Mouse (Mus musculus) embryonic fibroblast, embryonic 13.5 days (primary cell): ENCODE measurements around the gene Ube2j2. TPM values are rescaled to one million over a fixed set of nuclear protein-coding genes. Genes with fewer than 3 reads are reported as not detected.
A peak's percentile ranks its signal among the peaks of the same experiment; 100 is the strongest.

ENCODE experiments used
- H3K27ac ChIP-seq: 2 replicates; pipeline ENCODE4 v1.5.1; 2012; ENCODE audit warnings: low read length, control low read depth, inconsistent platforms; ENCODE audit not compliant: insufficient read depth
- H3K4me1 ChIP-seq: 2 replicates; pipeline ENCODE4 v1.6.1; 2011; ENCODE audit warnings: low read length; ENCODE audit not compliant: control insufficient read depth, insufficient read depth
- H3K4me3 ChIP-seq: 2 replicates; pipeline ENCODE4 v1.5.1; 2011; ENCODE audit warnings: mild to moderate bottlenecking, control low read depth, low read length; ENCODE audit not compliant: insufficient read depth
- CTCF ChIP-seq: IDR thresholded peaks from 2 replicates; pipeline ENCODE4 v1.5.1; 2011; ENCODE audit warnings: mild to moderate bottlenecking, control low read depth, low read length, moderate library complexity, borderline replicate concordance; ENCODE audit not compliant: insufficient read depth
- POLR2A ChIP-seq: IDR thresholded peaks from 2 replicates; pipeline ENCODE4 v1.6.1; 2011; ENCODE audit warnings: low read depth, mild to moderate bottlenecking, control low read depth, low read length, moderate library complexity
- polyA plus RNA-seq: library from polyadenylated mRNA; stranded (reverse); fragments of >200 nt; gene quantifications from 2 replicates; pipeline ENCODE4 v1.2.4, GENCODE M21; 2011; ENCODE audit warnings: low read depth; ENCODE audit not compliant: missing spikeins, insufficient read length

The Ube2j2 gene
- polyA plus RNA-seq, 1 experiment: 96.0 TPM

GRCm38 (mm10) chr4:155991211-155991907 lies 47.7 kb downstream of the Ube2j2 start:
- Histone ChIP-seq H3K27ac (no peak overlapping the region), H3K4me1 (peaks cover 3% of the 10 kb centered on the region; the same call in 1 of the 2 replicates), H3K4me3 (peak overlapping the region; percentile 50)
- 0 out of 2 replicates have a peak, but pooled peaks have one; percentile 1 for TF ChIP-seq POLR2A
- TF ChIP-seq CTCF: no peak

DNA sequence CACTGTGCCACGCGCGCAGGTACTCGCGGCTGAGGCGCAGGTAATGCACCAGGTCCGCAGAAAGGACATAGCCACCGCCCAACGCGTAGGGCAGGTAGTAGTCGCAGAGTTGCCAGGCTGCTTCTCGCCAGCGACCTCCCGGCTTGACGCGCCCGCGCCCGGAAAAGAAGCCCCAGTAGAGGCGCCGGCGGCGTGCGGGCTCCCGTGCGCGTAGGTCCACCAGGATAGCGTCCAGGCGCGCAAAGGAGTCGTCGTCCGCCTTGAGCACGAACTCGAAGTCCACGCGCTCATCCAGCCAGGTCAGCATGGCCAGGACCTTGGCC lies 48.2 kb downstream of the Ube2j2 start:
- TF ChIP-seq CTCF (no peak), POLR2A (no peak)
- Histone ChIP-seq H3K27ac (peak overlapping the region; percentile 85), H3K4me3 (peak overlapping the region; percentile 50), H3K4me1 (peaks cover 3% of the 10 kb centered on the region; the same call in 1 of the 2 replicates)

DNA sequence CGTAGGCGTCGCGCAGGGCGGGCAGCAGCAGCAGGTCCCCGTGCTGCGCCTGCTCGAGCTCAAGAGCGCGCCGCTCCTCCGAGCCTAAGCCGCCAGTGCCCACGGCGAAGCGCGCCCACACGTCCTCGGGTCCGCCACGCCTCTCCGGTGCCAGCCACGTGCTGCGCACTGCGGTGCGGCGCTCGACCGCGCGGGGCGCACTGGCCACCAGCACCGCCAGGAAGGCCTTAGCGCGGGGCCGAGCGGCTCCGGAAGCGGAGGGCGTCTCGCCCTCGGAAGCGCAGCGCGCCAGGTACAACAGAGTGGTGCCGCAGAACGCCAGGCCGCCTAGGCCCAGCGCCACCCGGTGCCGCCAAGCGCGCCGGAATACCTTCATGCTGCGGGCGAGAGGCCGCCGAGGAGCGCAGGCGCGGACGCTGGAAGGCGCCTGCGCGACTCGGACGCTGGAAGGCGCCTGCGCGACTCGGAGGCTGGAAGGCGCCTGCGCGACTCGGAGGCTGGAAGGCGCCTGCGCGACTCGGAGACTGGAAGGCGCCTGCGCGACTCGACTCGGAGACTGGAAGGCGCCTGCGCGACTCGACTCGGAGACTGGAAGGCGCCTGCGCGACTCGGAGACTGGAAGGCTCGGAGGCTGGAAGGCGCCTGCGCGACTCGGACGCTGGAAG lies 48.7 kb downstream of the Ube2j2 start, which contains the start of the genes B3galt6 and Sdf4:
B3galt6 (minus strand) TSS at position 409 of the 665 bp plus-strand sequence.
Sdf4 (plus strand) TSS at position 632 of the 665 bp plus-strand sequence.
- Histone ChIP-seq H3K27ac (peak within 1 kb of the TSS; percentile 93), H3K4me1 (peaks cover 3% of the 10 kb centered on the region; the same call in 1 of the 2 replicates), H3K4me3 (peak within 1 kb of the TSS; percentile 98)
- peak; percentile 50 for TF ChIP-seq CTCF
- TF ChIP-seq POLR2A: peak; percentile 65

- peak overlapping the region; percentile 98 for H3K4me3 ChIP-seq
- H3K4me1 ChIP-seq: peaks cover 3% of the 10 kb centered on the region; the same call in 1 of the 2 replicates
- TF ChIP-seq POLR2A: peak; percentile 59; the same call in 1 of the 2 replicates
- no peak for TF ChIP-seq CTCF
- peak overlapping the region; percentile 93 for H3K27ac ChIP-seq
Measured at GRCm38 (mm10) chr4:155992906-155993547, 49.4 kb downstream of the Ube2j2 start.

- H3K27ac ChIP-seq: peak overlapping the region; percentile 93
- peaks cover 3% of the 10 kb centered on the region; the same call in 1 of the 2 replicates for H3K4me1 ChIP-seq
- peak overlapping the region; percentile 98 for H3K4me3 ChIP-seq
- TF ChIP-seq CTCF (no peak), POLR2A (no peak)
Measured at GRCm38 (mm10) chr4:155993606-155994005, 50.0 kb downstream of the Ube2j2 start.

- H3K27ac ChIP-seq: no peak overlapping the region
- H3K4me1 ChIP-seq: no peaks in the 10 kb centered on the region
- TF ChIP-seq POLR2A (no peak), CTCF (no peak)
- no peak overlapping the region for H3K4me3 ChIP-seq
Measured at GRCm38 (mm10) chr4:156004109-156004508, 60.5 kb downstream of the Ube2j2 start.

GRCm38 (mm10) chr4:156008369-156008768 lies 64.7 kb downstream of the Ube2j2 start:
- TF ChIP-seq POLR2A (no peak), CTCF (no peak)
- Histone ChIP-seq H3K4me3 (no peak overlapping the region), H3K27ac (no peak overlapping the region), H3K4me1 (no peaks in the 10 kb centered on the region)

Other genes with a start within 250 kb of the Ube2j2 start
- 11.1 and 16.1 TPM in 2 replicates for gene Fndc10, start 249.5 kb upstream of the Ube2j2 start, polyA plus RNA-seq
- 101 and 104 TPM in 2 replicates for gene Ssu72, start 239.0 kb upstream of the Ube2j2 start, polyA plus RNA-seq
- 1.0 and 1.2 TPM in 2 replicates for gene Tmem240, start 209.0 kb upstream of the Ube2j2 start, polyA plus RNA-seq
- gene Atad3a, start 182.7 kb upstream of the Ube2j2 start, polyA plus RNA-seq: 48.8 and 55.2 TPM in 2 replicates
- 0.67 and 0.77 TPM in 2 replicates for gene Vwa1, start 169.1 kb upstream of the Ube2j2 start, polyA plus RNA-seq
- gene Tmem88b, start 158.0 kb upstream of the Ube2j2 start, polyA plus RNA-seq: 0.25 and 0.52 TPM in 2 replicates
- not detected in 2 replicates for gene Ankrd65, start 153.4 kb upstream of the Ube2j2 start, polyA plus RNA-seq
- 115 and 129 TPM in 2 replicates for gene Mrpl20, start 141.0 kb upstream of the Ube2j2 start, polyA plus RNA-seq
- gene Ccnl2, start 131.3 kb upstream of the Ube2j2 start, polyA plus RNA-seq: 74.3 and 91.9 TPM in 2 replicates
- gene Aurkaip1, start 112.6 kb upstream of the Ube2j2 start, polyA plus RNA-seq: 73.1 and 74.4 TPM in 2 replicates
- 441 and 484 TPM in 2 replicates for gene Mxra8, start 104.2 kb upstream of the Ube2j2 start, polyA plus RNA-seq
- 38.5 and 41.4 TPM in 2 replicates for gene Dvl1, start 96.4 kb upstream of the Ube2j2 start, polyA plus RNA-seq
- 0.14 TPM in 1 of 2 replicates, not detected in the other for gene Tas1r3, start 80.5 kb upstream of the Ube2j2 start, polyA plus RNA-seq
- gene Cptp, start 74.4 kb upstream of the Ube2j2 start, polyA plus RNA-seq: 17.4 and 21.5 TPM in 2 replicates
- 33.2 and 40.0 TPM in 2 replicates for gene Ints11, start 74.3 kb upstream of the Ube2j2 start, polyA plus RNA-seq
- 23.2 and 27.1 TPM in 2 replicates for gene Pusl1, start 52.0 kb upstream of the Ube2j2 start, polyA plus RNA-seq
- gene Acap3, start 52.0 kb upstream of the Ube2j2 start, polyA plus RNA-seq: 18.1 and 25.7 TPM in 2 replicates
- 25.2 and 31.0 TPM in 2 replicates for gene C1qtnf12, start 18.5 kb downstream of the Ube2j2 start, polyA plus RNA-seq
- 5.3 and 5.4 TPM in 2 replicates for gene B3galt6, start 48.8 kb downstream of the Ube2j2 start, polyA plus RNA-seq
- 172 and 187 TPM in 2 replicates for gene Sdf4, start 49.0 kb downstream of the Ube2j2 start, polyA plus RNA-seq
- 1.8 and 2.8 TPM in 2 replicates for gene Tnfrsf4, start 70.0 kb downstream of the Ube2j2 start, polyA plus RNA-seq
- 1.4 TPM in 1 of 2 replicates, not detected in the other for gene Tnfrsf18, start 82.3 kb downstream of the Ube2j2 start, polyA plus RNA-seq
- not detected in 2 replicates for gene Ttll10, start 115.6 kb downstream of the Ube2j2 start, polyA plus RNA-seq
- gene 9430015G10Rik, start 166.2 kb downstream of the Ube2j2 start, polyA plus RNA-seq: 15.0 and 22.1 TPM in 2 replicates
- gene Rnf223, start 186.7 kb downstream of the Ube2j2 start, polyA plus RNA-seq: not detected in 2 replicates